Comparison of ENCODE assay signal across 25 mouse cellular contexts in genomic region chr16:56798873-56799272, GRCm38 (mm10). TPM values are rescaled to one million over a fixed set of nuclear protein-coding genes. Genes with fewer than 3 reads are reported as not detected.
DNase-seq lines count a peak whose midpoint lies in the region; ATAC-seq and TF ChIP-seq lines count a peak whose summit lies in the region.
"Had no signal": no experiment of that assay in that cellular context is flagged by ENCODE, and none has a peak within 500 bp of the region (broad histone marks: within the 10 kb centered on the region; RNA-seq: fewer than 3 reads in every experiment).

No protein-coding gene starts in this region.

- no peak for TF ChIP-seq CTCF in G1E (IDR thresholded peaks at IDR 0.05; ENCODE audit: low read depth, low read length)

- no peak overlapping the region; the same call in 1 of the 2 replicates for H3K4me3 ChIP-seq in G1E (ENCODE audit: low read depth, low read length)
- H3K4me3 ChIP-seq in forebrain, embryonic 15.5 days, result no peak overlapping the region
- H3K4me3 ChIP-seq: embryonic facial prominence, embryonic 12.5 days; heart, embryonic 10.5 days; hindbrain, embryonic 12.5 days had no signal

- H3K9me3 ChIP-seq in G1E (replicated peaks), result no peaks in the 10 kb centered on the region
- H3K9me3 ChIP-seq in forebrain, embryonic 15.5 days, result no peaks in the 10 kb centered on the region
- H3K9me3 ChIP-seq: embryonic facial prominence, embryonic 12.5 days; heart, embryonic 10.5 days; hindbrain, embryonic 12.5 days had no signal

- 85% methylated on average over 7 of the region's 7 CpGs for WGBS in forebrain, embryonic 15.5 days

- H3K27me3 ChIP-seq in G1E (ENCODE audit: insufficient read depth, low read length), result peaks cover 3% of the 10 kb centered on the region; the same call in 1 of the 2 replicates
- H3K27me3 ChIP-seq in forebrain, embryonic 15.5 days, result no peaks in the 10 kb centered on the region
- H3K27me3 ChIP-seq: embryonic facial prominence, embryonic 12.5 days; hindbrain, embryonic 12.5 days had no signal

- H3K9ac ChIP-seq in forebrain, embryonic 15.5 days (replicated peaks), result no peak overlapping the region
- H3K9ac ChIP-seq: embryonic facial prominence, embryonic 12.5 days; hindbrain, embryonic 12.5 days had no signal

- 0 out of 2 replicates have a peak, but pooled peaks have one; percentile 11 for ATAC-seq in G1E (ENCODE audit: extremely low read depth, insufficient number of reproducible peaks, low FRiP score, poor library complexity, severe bottlenecking)
- no peak for ATAC-seq in forebrain, embryonic 15.5 days (replicated peaks)
- ATAC-seq: forebrain, embryonic 16.5 days; hindbrain, postnatal 0 days had no signal

- peak; percentile 5 for DNase-seq in lung, postnatal 14 days
- no peak for DNase-seq in lung, postnatal 4 days
- no peak for DNase-seq in G1E (ENCODE audit: low spot score)
- DNase-seq in c-Kit-positive CD71-positive TER-119-positive erythroid progenitor cells, embryonic 14.5 days (ENCODE audit: low spot score), result peak; percentile 26
- DNase-seq in gastrocnemius, postnatal 4 days (ENCODE audit: low spot score in 2 of 2), result no peak
- no peak for DNase-seq in spleen, postnatal 36 days (ENCODE audit: low spot score in 2 of 2)
- DNase-seq: adrenal gland, adult 8-10 months; adrenal gland, postnatal 36 days; B cell, adult 2 months; cerebellum, adult 11-12 months; cerebellum, adult 9-10 months; cerebellum, postnatal 25 days; gastrocnemius, postnatal 10 days; heart, postnatal 10 days; heart, postnatal 4 days had no signal

- peaks cover 82% of the 10 kb centered on the region for H3K4me1 ChIP-seq in G1E (ENCODE audit: insufficient read depth, low read depth, low read length)
- H3K4me1 ChIP-seq in forebrain, embryonic 15.5 days, result no peaks in the 10 kb centered on the region
- H3K4me1 ChIP-seq: embryonic facial prominence, embryonic 12.5 days; hindbrain, embryonic 12.5 days had no signal

- H3K27ac ChIP-seq in forebrain, embryonic 15.5 days (replicated peaks), result no peak overlapping the region
- H3K27ac ChIP-seq: embryonic facial prominence, embryonic 12.5 days; heart, embryonic 10.5 days; hindbrain, embryonic 12.5 days; hindbrain, postnatal 0 days had no signal

- no peaks in the 10 kb centered on the region for H3K36me3 ChIP-seq in G1E (replicated peaks)
- H3K36me3 ChIP-seq in forebrain, embryonic 15.5 days, result no peaks in the 10 kb centered on the region
- H3K36me3 ChIP-seq: embryonic facial prominence, embryonic 12.5 days; heart, embryonic 10.5 days; hindbrain, embryonic 12.5 days had no signal

- no peak overlapping the region for H3K4me2 ChIP-seq in forebrain, embryonic 15.5 days (replicated peaks)
- H3K4me2 ChIP-seq: embryonic facial prominence, embryonic 12.5 days; hindbrain, embryonic 12.5 days had no signal

RNA-seq across cellular contexts. Expression of gene Adgrg7, which starts 3.2 kb away (rescaled TPM):
- total RNA-seq in G1E (2014; fragmentation: Nextera tagmentation) (1.8 and 3.3 TPM in 2 replicates), G1E (2017) (0.17 and 0.33 TPM in 2 replicates)
- polyA plus RNA-seq in G1E (2012), result 0.04 TPM in 1 of 2 replicates, not detected in the other
- not detected for total RNA-seq in gastrocnemius, postnatal 4 days (2021)
- polyA plus RNA-seq in forebrain, embryonic 15.5 days (2015; fragmentation: Nextera tagmentation; extraction: Ambion mirVana), result not detected in 2 replicates
- total RNA-seq: gastrocnemius, postnatal 10 days; heart, postnatal 10 days; heart, postnatal 4 days; hindbrain, postnatal 0 days had no signal
- polyA plus RNA-seq: cortical plate, adult 2 months; embryonic facial prominence, embryonic 12.5 days; forebrain, embryonic 11.5 days; forebrain, embryonic 16.5 days; frontal cortex, adult 2 months; heart, embryonic 10.5 days; heart, embryonic 14.5 days; hindbrain, embryonic 12.5 days; hindbrain, postnatal 0 days had no signal

Comparison
In these comparisons a context has a peak if more than half of its experiments do, and no peak if none do; other contexts are left out.
1. DNase-seq: peak in lung, postnatal 14 days (single experiment) and c-Kit-positive CD71-positive TER-119-positive erythroid progenitor cells, embryonic 14.5 days (single experiment); none in lung, postnatal 4 days (0 of 2), G1E (single experiment), gastrocnemius, postnatal 4 days (0 of 2) and spleen, postnatal 36 days (0 of 2).